Mouse (Mus musculus): ENCODE measurements around the gene Luc7l. TPM values are rescaled to one million over a fixed set of nuclear protein-coding genes. Genes with fewer than 3 reads are reported as not detected.
A peak's percentile ranks its signal among the peaks of the same experiment; 100 is the strongest.

Gene Luc7l
- total RNA-seq (2014; rRNA removed) (81.8 and 82.7 TPM in 2 replicates), polyA plus RNA-seq (2015; fragmentation: Nextera tagmentation; extraction: Ambion mirVana) (84.5 and 91.1 TPM in 2 replicates)

DNA sequence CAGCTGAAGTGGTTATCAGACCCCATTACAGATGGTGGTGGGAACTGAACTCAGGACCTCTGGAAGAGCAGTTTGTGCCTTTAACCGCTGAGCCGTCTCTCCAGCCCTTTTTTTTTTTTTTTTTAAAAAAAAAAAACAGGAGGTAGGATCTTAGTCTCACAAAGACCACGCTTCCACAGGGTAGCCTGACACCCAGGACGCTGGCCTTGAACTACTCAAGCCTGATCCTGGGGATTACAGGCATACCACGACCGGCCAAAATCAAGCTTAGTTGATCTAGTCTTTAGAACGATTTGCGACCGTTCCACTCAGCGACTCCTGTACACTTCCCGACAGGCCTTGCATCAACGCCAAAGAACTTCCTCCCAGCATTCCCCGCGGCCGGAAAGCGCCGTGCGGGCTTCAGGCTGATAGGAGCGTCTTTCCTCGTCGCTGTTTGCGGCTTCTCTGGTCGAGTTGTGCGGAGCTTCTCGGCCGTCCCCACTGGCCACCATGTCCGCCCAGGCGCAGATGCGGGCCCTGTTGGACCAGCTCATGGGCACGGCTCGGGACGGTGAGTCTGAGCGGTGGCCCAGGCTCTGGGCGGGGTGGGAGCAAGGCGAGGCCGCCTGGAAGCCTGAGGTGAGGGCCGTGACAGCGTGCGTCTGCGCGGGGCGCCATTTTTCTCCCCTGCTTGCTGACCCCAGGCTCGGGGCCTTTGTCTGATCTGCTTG is at the start of gene Luc7l:
TSS of gene Luc7l (plus strand) at position 358 of the 713 bp plus-strand sequence.
- H3K4me2 ChIP-seq (ENCODE audit: low read depth, low read length) = peak within 1 kb of the TSS; percentile 88
- peak within 1 kb of the TSS; percentile 96 for H3K9ac ChIP-seq (replicated peaks; ENCODE audit: low read length)
- no peaks in the 10 kb centered on the region for H3K27me3 ChIP-seq (ENCODE audit: insufficient read depth, low read length)
- DNase-seq (ENCODE audit: low spot score) (peak; percentile 96), ATAC-seq (peak; percentile 97)
- H3K36me3 ChIP-seq (ENCODE audit: insufficient read depth, low read length) = peaks cover 8% of the 10 kb centered on the region; the same call in 1 of the 2 replicates
- peak within 1 kb of the TSS; percentile 99 for H3K27ac ChIP-seq
- H3K4me3 ChIP-seq (ENCODE audit: low read length) = peak within 1 kb of the TSS; percentile 97
- under 1% methylated on average over 43 of the region's 43 CpGs for WGBS
- no peaks in the 10 kb centered on the region for H3K9me3 ChIP-seq (ENCODE audit: low read length)
- H3K4me1 ChIP-seq (ENCODE audit: insufficient read depth, low read length) = peaks cover 10% of the 10 kb centered on the region
- no peak for TF ChIP-seq CTCF (IDR thresholded peaks at IDR 0.05; ENCODE audit: low read depth)

DNA sequence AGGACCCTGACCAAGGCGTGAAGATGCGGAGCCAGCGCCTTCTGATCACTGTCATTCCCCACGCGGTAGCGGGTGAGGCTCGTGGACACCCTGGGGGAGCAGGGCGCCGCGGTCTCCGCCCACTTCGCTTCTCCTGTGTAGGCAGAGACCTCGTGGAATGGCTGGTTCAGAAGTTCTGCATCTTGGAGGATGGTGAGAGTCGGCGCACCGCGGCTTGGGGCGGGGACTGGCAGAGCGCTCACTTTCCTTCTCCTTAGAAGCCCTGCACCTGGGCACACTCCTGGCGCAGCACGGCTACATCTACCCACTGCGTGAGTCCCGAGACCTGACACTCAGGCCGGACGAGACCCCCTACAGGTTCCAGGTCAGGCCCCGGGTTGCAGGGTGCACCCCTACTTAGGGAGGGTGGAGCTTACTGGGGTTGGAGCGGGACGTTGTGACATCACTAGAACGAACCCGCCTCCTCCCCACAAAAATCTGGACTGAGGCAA is 49.3 kb upstream of the Luc7l start:
- ATAC-seq (peak; percentile 25), DNase-seq (ENCODE audit: low spot score) (peak; percentile 36)
- H3K9me3 ChIP-seq (ENCODE audit: low read length) = no peaks in the 10 kb centered on the region
- H3K4me2 ChIP-seq (ENCODE audit: low read depth, low read length) = peak overlapping the region; percentile 96
- H3K9ac ChIP-seq (replicated peaks; ENCODE audit: low read length) = peak overlapping the region; percentile 46; the same call in 1 of the 2 replicates
- peaks cover 3% of the 10 kb centered on the region; the same call in 1 of the 2 replicates for H3K27me3 ChIP-seq (ENCODE audit: insufficient read depth, low read length)
- 2% methylated on average over 30 of the region's 30 CpGs for WGBS
- TF ChIP-seq CTCF (IDR thresholded peaks at IDR 0.05; ENCODE audit: low read depth) = no peak
- H3K27ac ChIP-seq = no peak overlapping the region
- H3K36me3 ChIP-seq (ENCODE audit: insufficient read depth, low read length) = 0 out of 2 replicates have a peak, but pooled peaks cover 3% of the 10 kb centered on the region
- H3K4me1 ChIP-seq (ENCODE audit: insufficient read depth, low read length) = peaks cover 3% of the 10 kb centered on the region; the same call in 1 of the 2 replicates
- H3K4me3 ChIP-seq (ENCODE audit: low read length) = peak overlapping the region; percentile 48

DNA sequence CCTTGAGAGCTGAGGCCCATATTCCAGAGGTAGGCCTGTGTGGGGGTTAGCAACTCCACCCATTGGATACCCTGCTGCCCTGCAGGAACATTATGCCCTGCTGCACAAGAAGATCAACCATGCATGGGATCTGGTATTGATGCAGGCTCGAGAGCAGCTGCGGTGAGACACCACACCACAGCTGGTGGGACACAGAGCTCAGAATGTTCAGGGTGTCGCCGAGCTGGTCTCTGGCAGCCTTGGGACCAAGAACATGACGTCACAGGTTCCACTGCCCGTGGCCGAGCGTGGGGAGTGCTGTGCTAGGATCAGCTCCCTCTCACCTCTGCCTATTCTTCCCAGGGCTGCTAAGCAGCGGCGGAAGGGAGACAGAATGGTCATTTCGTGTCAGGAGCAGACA is 47.9 kb upstream of the Luc7l start:
- H3K27me3 ChIP-seq (ENCODE audit: insufficient read depth, low read length) = peaks cover 3% of the 10 kb centered on the region; the same call in 1 of the 2 replicates
- peaks cover 3% of the 10 kb centered on the region; the same call in 1 of the 2 replicates for H3K4me1 ChIP-seq (ENCODE audit: insufficient read depth, low read length)
- H3K9ac ChIP-seq (replicated peaks; ENCODE audit: low read length) = no peak overlapping the region
- ATAC-seq (no peak), DNase-seq (ENCODE audit: low spot score) (no peak)
- no peaks in the 10 kb centered on the region for H3K9me3 ChIP-seq (ENCODE audit: low read length)
- 30% methylated on average over 11 of the region's 11 CpGs for WGBS
- no peak overlapping the region for H3K4me3 ChIP-seq (ENCODE audit: low read length)
- H3K36me3 ChIP-seq (ENCODE audit: insufficient read depth, low read length) = no peaks in the 10 kb centered on the region
- H3K27ac ChIP-seq = no peak overlapping the region
- H3K4me2 ChIP-seq (ENCODE audit: low read depth, low read length) = no peak overlapping the region
- no peak for TF ChIP-seq CTCF (IDR thresholded peaks at IDR 0.05; ENCODE audit: low read depth)

DNA sequence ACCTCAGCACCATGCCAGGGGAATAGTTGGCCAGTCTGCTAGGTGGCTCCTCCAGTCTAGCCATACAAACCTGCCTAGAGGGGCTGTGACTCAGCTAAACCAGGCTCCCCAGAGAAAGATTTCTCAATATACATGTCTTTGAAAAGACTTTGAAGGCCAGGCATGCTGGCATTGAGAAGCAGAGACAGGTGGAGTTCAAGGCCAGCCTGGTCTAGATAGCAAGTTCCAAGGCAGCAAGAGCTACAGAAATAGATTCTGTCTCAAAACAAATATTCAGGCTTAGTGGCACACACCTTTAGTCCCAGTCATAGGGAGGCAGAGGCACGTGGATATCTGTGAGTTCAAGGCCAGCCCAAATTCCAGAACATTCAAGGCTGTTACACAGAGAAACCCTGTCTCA is 46.3 kb upstream of the Luc7l start:
- H3K9me3 ChIP-seq (ENCODE audit: low read length) = no peaks in the 10 kb centered on the region
- no peak for TF ChIP-seq CTCF (IDR thresholded peaks at IDR 0.05; ENCODE audit: low read depth)
- H3K36me3 ChIP-seq (ENCODE audit: insufficient read depth, low read length) = no peaks in the 10 kb centered on the region
- peaks cover 3% of the 10 kb centered on the region; the same call in 1 of the 2 replicates for H3K27me3 ChIP-seq (ENCODE audit: insufficient read depth, low read length)
- no peak for DNase-seq (ENCODE audit: low spot score)
- no peak overlapping the region for H3K4me3 ChIP-seq (ENCODE audit: low read length)
- no peak overlapping the region for H3K9ac ChIP-seq (replicated peaks; ENCODE audit: low read length)
- H3K4me1 ChIP-seq (ENCODE audit: insufficient read depth, low read length) = peaks cover 3% of the 10 kb centered on the region; the same call in 1 of the 2 replicates
- H3K27ac ChIP-seq = no peak overlapping the region
- no peak overlapping the region for H3K4me2 ChIP-seq (ENCODE audit: low read depth, low read length)
- 57% methylated on average over 1 of the region's 1 CpGs for WGBS
- no peak for ATAC-seq

DNA sequence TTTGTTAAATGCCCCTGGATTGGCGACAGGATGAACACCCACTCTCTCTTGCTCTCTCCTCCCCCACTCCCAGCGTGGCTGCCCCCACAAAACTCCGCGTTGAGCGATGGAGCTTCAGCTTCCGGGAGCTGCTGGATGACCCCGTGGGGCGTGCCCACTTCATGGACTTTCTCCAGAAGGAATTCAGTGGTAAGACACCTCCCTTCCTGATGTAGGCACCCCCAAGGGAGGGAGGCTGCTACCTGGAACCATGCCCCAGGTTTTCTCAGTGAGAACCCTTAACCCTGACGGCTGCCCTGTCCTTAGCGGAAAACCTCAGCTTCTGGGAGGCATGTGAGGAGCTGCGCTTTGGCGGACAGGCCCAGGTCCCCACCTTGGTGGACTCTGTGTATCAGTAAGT is 45.0 kb upstream of the Luc7l start, which contains the start of gene Arhgdig:
TSS of gene Arhgdig (minus strand) at position 101 of the 400 bp plus-strand sequence.
- H3K9ac ChIP-seq (replicated peaks; ENCODE audit: low read length) = no peak within 1 kb of the TSS
- H3K36me3 ChIP-seq (ENCODE audit: insufficient read depth, low read length) = no peaks in the 10 kb centered on the region
- TF ChIP-seq CTCF (IDR thresholded peaks at IDR 0.05; ENCODE audit: low read depth) = no peak
- H3K27me3 ChIP-seq (ENCODE audit: insufficient read depth, low read length) = peaks cover 3% of the 10 kb centered on the region; the same call in 1 of the 2 replicates
- no peaks in the 10 kb centered on the region for H3K9me3 ChIP-seq (ENCODE audit: low read length)
- no peak within 1 kb of the TSS for H3K4me3 ChIP-seq (ENCODE audit: low read length)
- no peak within 1 kb of the TSS for H3K4me2 ChIP-seq (ENCODE audit: low read depth, low read length)
- WGBS = 90% methylated on average over 12 of the region's 12 CpGs
- ATAC-seq (no peak), DNase-seq (ENCODE audit: low spot score) (no peak)
- no peaks in the 10 kb centered on the region for H3K4me1 ChIP-seq (ENCODE audit: insufficient read depth, low read length)
- H3K27ac ChIP-seq = no peak within 1 kb of the TSS

DNA sequence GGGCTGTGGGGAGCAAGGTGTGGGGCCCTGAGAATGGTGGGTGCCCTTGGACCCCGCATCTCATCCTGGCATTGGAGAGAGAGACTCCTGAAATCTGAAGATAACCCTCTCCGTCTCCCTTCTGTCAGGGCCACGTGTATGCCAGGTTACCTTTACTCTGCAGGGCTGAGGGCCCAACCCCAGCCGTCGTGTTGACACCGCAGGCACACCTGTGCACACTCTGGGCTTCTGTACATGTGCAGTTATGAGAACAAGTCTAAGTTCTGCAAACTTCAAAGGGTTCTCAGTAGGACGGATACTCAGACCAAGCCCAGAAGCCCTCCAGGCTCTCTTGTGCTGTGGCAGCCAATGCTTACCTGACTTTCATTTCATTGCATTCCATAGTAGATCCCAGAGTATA is 40.5 kb upstream of the Luc7l start:
- 91% methylated on average over 7 of the region's 7 CpGs for WGBS
- ATAC-seq (no peak), DNase-seq (ENCODE audit: low spot score) (no peak)
- TF ChIP-seq CTCF (IDR thresholded peaks at IDR 0.05; ENCODE audit: low read depth) = no peak
- no peaks in the 10 kb centered on the region for H3K27me3 ChIP-seq (ENCODE audit: insufficient read depth, low read length)
- H3K9ac ChIP-seq (replicated peaks; ENCODE audit: low read length) = no peak overlapping the region
- no peak overlapping the region for H3K27ac ChIP-seq
- H3K4me3 ChIP-seq (ENCODE audit: low read length) = no peak overlapping the region
- no peaks in the 10 kb centered on the region for H3K9me3 ChIP-seq (ENCODE audit: low read length)
- H3K36me3 ChIP-seq (ENCODE audit: insufficient read depth, low read length) = peaks cover 11% of the 10 kb centered on the region; the same call in 1 of the 2 replicates
- H3K4me1 ChIP-seq (ENCODE audit: insufficient read depth, low read length) = no peaks in the 10 kb centered on the region
- H3K4me2 ChIP-seq (ENCODE audit: low read depth, low read length) = no peak overlapping the region
